Mouse (Mus musculus): ENCODE measurements around the gene Pmvk. TPM values are rescaled to one million over a fixed set of nuclear protein-coding genes. Genes with fewer than 3 reads are reported as not detected.

Pmvk gene
- total and polyA plus RNA-seq, 3 experiments, result 53.6 to 75.7 TPM; not detected in 1

DNA sequence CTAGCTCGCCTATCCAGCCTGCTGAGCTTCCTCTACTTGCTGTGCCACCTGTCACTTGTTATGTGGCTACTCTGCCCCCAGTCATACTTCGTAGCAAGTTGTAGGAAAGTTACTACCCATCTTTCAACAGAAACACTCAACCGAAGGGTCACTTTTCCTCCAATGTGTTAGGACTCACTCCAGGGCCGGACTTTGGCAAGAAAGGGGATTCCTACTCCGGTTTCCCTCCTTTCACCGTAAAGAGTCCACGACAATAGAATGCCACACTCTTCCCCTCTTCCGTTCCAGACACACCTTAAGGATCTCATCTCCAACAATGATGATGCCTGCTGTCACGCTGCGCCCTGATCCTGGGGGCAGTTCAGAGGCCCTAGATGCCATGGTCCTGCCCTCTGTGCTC is 43.5 kb upstream of the Pmvk start:
- Histone ChIP-seq H3K36me3 (ENCODE audit: control insufficient read depth in 1 of 2, insufficient read depth in 2 of 2, low read length in 2 of 2) (peaks cover 4 to 14% of the 10 kb centered on the region in 2 experiments; a peak in 3 of 4 replicates), H3K4me3 (ENCODE audit: control insufficient read depth in 1 of 2, insufficient read depth in 1 of 2, low read depth in 2 of 2, low read length in 2 of 2) (peak overlapping the region; percentile 52 to 92), H3K4me1 (ENCODE audit: control insufficient read depth in 1 of 2, insufficient read depth in 2 of 2, low read length in 2 of 2) (peaks cover 0 to 8% of the 10 kb centered on the region in 2 experiments; a peak in 2 of 4 replicates)

DNA sequence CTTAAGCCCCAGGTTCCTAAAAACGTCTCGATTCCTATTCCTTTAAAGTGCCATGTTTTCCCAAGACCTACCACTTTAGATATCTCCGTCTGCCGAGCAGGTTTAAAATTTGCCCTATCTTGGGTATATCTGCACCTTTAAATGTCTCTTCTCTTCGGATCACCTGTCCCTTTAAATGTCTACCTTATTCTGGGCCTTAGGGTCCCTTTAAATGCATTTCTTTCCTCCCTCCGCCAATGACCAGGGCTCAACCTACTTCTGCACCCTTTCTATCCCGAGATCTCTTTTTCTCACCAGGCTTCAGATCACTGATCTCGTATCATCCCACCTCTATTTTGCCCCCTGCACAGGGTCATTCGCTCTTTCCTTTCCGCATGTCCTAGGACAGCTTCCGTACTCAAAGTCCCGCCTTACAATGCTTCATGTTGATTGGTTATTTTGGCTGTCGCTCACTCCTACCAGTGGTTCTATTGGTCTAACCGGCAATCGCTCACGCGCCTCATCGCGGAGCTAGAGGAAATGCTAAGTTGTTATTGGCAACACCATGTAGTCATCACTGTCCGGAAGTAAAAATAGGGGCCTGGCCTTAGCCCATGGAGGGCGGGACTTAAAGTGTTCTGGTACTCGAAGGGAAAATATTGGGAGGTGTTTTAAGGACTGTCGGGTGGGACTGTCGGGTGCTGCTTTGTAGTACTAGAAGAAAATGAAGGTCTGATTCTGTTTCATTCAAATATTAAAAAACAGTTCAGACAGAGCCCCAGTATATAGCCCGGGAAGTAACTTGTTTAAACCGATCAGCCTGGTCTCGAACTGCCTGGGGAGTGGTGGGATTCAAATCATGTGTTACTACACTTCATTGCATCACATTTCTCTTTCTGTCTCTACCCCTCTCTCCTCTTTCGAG is 42.6 kb upstream of the Pmvk start, which contains the start of gene Flad1:
Gene Flad1, minus strand, starts transcription at position 381 of the 904 bp plus-strand sequence.
- H3K4me3 ChIP-seq (ENCODE audit: control insufficient read depth in 1 of 2, insufficient read depth in 1 of 2, low read depth in 2 of 2, low read length in 2 of 2), result peak within 1 kb of the TSS; percentile 52 to 92
- peak; percentile 100 for DNase-seq (ENCODE audit: low read depth, low spot score)
- no peaks in the 10 kb centered on the region for H3K9me3 ChIP-seq (replicated peaks; ENCODE audit: insufficient read depth, low read length)
- H3K9ac ChIP-seq (ENCODE audit: control insufficient read depth, low read depth, low read length, poor library complexity, severe bottlenecking), result peak within 1 kb of the TSS; percentile 89
- H3K27ac ChIP-seq (ENCODE audit: control insufficient read depth, low read depth, low read length), result peak within 1 kb of the TSS; percentile 96
- peaks cover under 1 to 13% of the 10 kb centered on the region in 2 experiments for H3K4me1 ChIP-seq (ENCODE audit: control insufficient read depth in 1 of 2, insufficient read depth in 2 of 2, low read length in 2 of 2)
- H3K27me3 ChIP-seq (ENCODE audit: control insufficient read depth in 1 of 2, insufficient read depth in 2 of 2, low read length in 2 of 2), result no peaks in the 10 kb centered on the region
- peaks cover 20% of the 10 kb centered on the region for H3K79me2 ChIP-seq (ENCODE audit: control insufficient read depth, insufficient read depth, low read length, poor library complexity)
- peaks cover 6 to 18% of the 10 kb centered on the region in 2 experiments for H3K36me3 ChIP-seq (ENCODE audit: control insufficient read depth in 1 of 2, insufficient read depth in 2 of 2, low read length in 2 of 2)
- TF ChIP-seq NELFE (IDR thresholded peaks at IDR 0.05; ENCODE audit: low read depth, low read length) (peak; percentile 69; the same call in 1 of the 2 replicates), GATA1 (IDR thresholded peaks at IDR 0.05; ENCODE audit: low read depth, low read length) (peak; percentile 41; the same call in 1 of the 2 replicates), TAL1 (IDR thresholded peaks at IDR 0.05; ENCODE audit: low read length) (no peak), MXI1 (IDR thresholded peaks at IDR 0.05; ENCODE audit: low read depth, low read length) (peak; percentile 85), ETS1 (IDR thresholded peaks at IDR 0.05; ENCODE audit: low read depth, low read length) (peak; percentile 47), MYB (IDR thresholded peaks at IDR 0.05; ENCODE audit: low read depth, low read length) (no peak), NRF1 (IDR thresholded peaks at IDR 0.05; ENCODE audit: insufficient read depth, low read depth, low read length, poor library complexity, severe bottlenecking) (0 out of 2 replicates have a peak, but pooled peaks have one; percentile 17), RAD21 (IDR thresholded peaks at IDR 0.05; ENCODE audit: low read depth, low read length) (no peak), CHD1 (IDR thresholded peaks at IDR 0.05; ENCODE audit: low read depth, low read length) (no peak), CTCF (IDR thresholded peaks at IDR 0.05 in 2 of 3, conservative IDR thresholded peaks at IDR 0.05 in 1 of 3; ENCODE audit: control insufficient read depth in 1 of 3, insufficient read depth in 1 of 3, low read depth in 2 of 3, low read length in 3 of 3, poor library complexity in 1 of 3, severe bottlenecking in 1 of 3) (no peak), MAFK (IDR thresholded peaks at IDR 0.05; ENCODE audit: borderline replicate concordance, low read depth, low read length) (no peak), TCF12 (IDR thresholded peaks at IDR 0.05; ENCODE audit: low read depth, low read length) (0 out of 2 replicates have a peak, but pooled peaks have one; percentile 23), USF2 (IDR thresholded peaks at IDR 0.05; ENCODE audit: borderline replicate concordance in 1 of 2, insufficient read depth in 1 of 2, low read depth in 1 of 2, low read length in 2 of 2) (no peak), SIN3A (IDR thresholded peaks at IDR 0.05; ENCODE audit: low read length) (peak; percentile 99), HCFC1 (IDR thresholded peaks at IDR 0.05; ENCODE audit: low read depth, low read length) (peak; percentile 93), BHLHE40 (IDR thresholded peaks at IDR 0.05; ENCODE audit: borderline replicate concordance, low read depth, low read length) (no peak), E2F4 (IDR thresholded peaks at IDR 0.05; ENCODE audit: borderline replicate concordance, low read depth, low read length) (no peak), ZNF384 (IDR thresholded peaks at IDR 0.05; ENCODE audit: low read depth, low read length) (no peak), POLR2AphosphoS5 (IDR thresholded peaks at IDR 0.05; ENCODE audit: borderline replicate concordance, low read depth, low read length) (no peak), TBP (IDR thresholded peaks at IDR 0.05; ENCODE audit: low read depth, low read length) (peak; percentile 84), ELF1 (IDR thresholded peaks at IDR 0.05; ENCODE audit: low read depth, low read length) (peak; percentile 98), POLR2A (IDR thresholded peaks at IDR 0.05; ENCODE audit: control insufficient read depth in 1 of 2, insufficient read depth in 1 of 2, low read depth in 1 of 2, low read length in 2 of 2, poor library complexity in 1 of 2) (peak; percentile 35 to 86; a peak in 3 of 4 replicates)

More for the DNA sequence above, 43.5 kb upstream of the Pmvk start:
- H3K27me3 ChIP-seq (ENCODE audit: control insufficient read depth in 1 of 2, insufficient read depth in 2 of 2, low read length in 2 of 2), result no peaks in the 10 kb centered on the region
- H3K79me2 ChIP-seq (ENCODE audit: control insufficient read depth, insufficient read depth, low read length, poor library complexity), result peaks cover 12% of the 10 kb centered on the region
- H3K9me3 ChIP-seq (replicated peaks; ENCODE audit: insufficient read depth, low read length), result no peaks in the 10 kb centered on the region
- peak overlapping the region; percentile 82; the same call in 1 of the 2 replicates for H3K27ac ChIP-seq (ENCODE audit: control insufficient read depth, low read depth, low read length)
- no peak for TF ChIP-seq MXI1 (IDR thresholded peaks at IDR 0.05; ENCODE audit: low read depth, low read length)
- no peak for TF ChIP-seq E2F4 (IDR thresholded peaks at IDR 0.05; ENCODE audit: borderline replicate concordance, low read depth, low read length)
- TF ChIP-seq POLR2AphosphoS5 (IDR thresholded peaks at IDR 0.05; ENCODE audit: borderline replicate concordance, low read depth, low read length), result no peak
- TF ChIP-seq MAZ (IDR thresholded peaks at IDR 0.05; ENCODE audit: low read depth, low read length), result no peak
- TF ChIP-seq ZMIZ1 (IDR thresholded peaks at IDR 0.05; ENCODE audit: low read depth, low read length), result no peak
- TF ChIP-seq HCFC1 (IDR thresholded peaks at IDR 0.05; ENCODE audit: low read depth, low read length), result no peak
- TF ChIP-seq POLR2AphosphoS2 (IDR thresholded peaks at IDR 0.05; ENCODE audit: low read length), result no peak; the same call in 1 of the 2 replicates
- TF ChIP-seq RCOR1 (IDR thresholded peaks at IDR 0.05; ENCODE audit: low read depth, low read length), result no peak
- TF ChIP-seq CHD2 (IDR thresholded peaks at IDR 0.05; ENCODE audit: low read length), result no peak
- no peak for TF ChIP-seq JUND (IDR thresholded peaks at IDR 0.05; ENCODE audit: low read depth, low read length)
- TF ChIP-seq NRF1 (IDR thresholded peaks at IDR 0.05; ENCODE audit: insufficient read depth, low read depth, low read length, poor library complexity, severe bottlenecking), result no peak
- no peak for TF ChIP-seq EP300 (IDR thresholded peaks at IDR 0.05; ENCODE audit: low read depth in 1 of 2, low read length in 2 of 2)
- no peak for TF ChIP-seq ZNF384 (IDR thresholded peaks at IDR 0.05; ENCODE audit: low read depth, low read length)
- TF ChIP-seq MYB (IDR thresholded peaks at IDR 0.05; ENCODE audit: low read depth, low read length), result no peak
- TF ChIP-seq ETS1 (IDR thresholded peaks at IDR 0.05; ENCODE audit: low read depth, low read length), result no peak
- TF ChIP-seq RAD21 (IDR thresholded peaks at IDR 0.05; ENCODE audit: low read depth, low read length), result no peak
- TF ChIP-seq ZKSCAN1 (IDR thresholded peaks at IDR 0.05; ENCODE audit: low read depth, low read length), result no peak
- TF ChIP-seq POLR2A (IDR thresholded peaks at IDR 0.05; ENCODE audit: control insufficient read depth in 1 of 2, insufficient read depth in 1 of 2, low read depth in 1 of 2, low read length in 2 of 2, poor library complexity in 1 of 2), result no peak
- TF ChIP-seq UBTF (IDR thresholded peaks at IDR 0.05; ENCODE audit: borderline replicate concordance, insufficient read depth, low read depth, low read length), result no peak
- peak overlapping the region; percentile 89 for H3K9ac ChIP-seq (ENCODE audit: control insufficient read depth, low read depth, low read length, poor library complexity, severe bottlenecking)
- no peak for DNase-seq (ENCODE audit: low read depth, low spot score)

Measured in MEL (cell line).